Mouse (Mus musculus) small intestine, adult 2 months (tissue): ENCODE data around the gene Ric8b.

Experiments
- CTCF ChIP-seq: fragments of 200-500 bp; IDR thresholded peaks from 2 replicates; pipeline ENCODE4 v1.5.1; 2012; ENCODE audit warnings: low read depth, mild to moderate bottlenecking, control low read depth, inconsistent platforms, low read length, moderate library complexity, mixed read lengths; ENCODE audit not compliant: insufficient replicate concordance, insufficient read length; ENCODE audit errors: extremely low read depth
- POLR2A ChIP-seq: fragments of 200-500 bp; IDR thresholded peaks from 2 replicates; pipeline ENCODE4 v1.6.1; 2012; ENCODE audit warnings: low read depth, mild to moderate bottlenecking, control low read depth, inconsistent platforms, low read length, moderate library complexity

GRCm38 (mm10) chr10:84963126-84963525, 45.7 kb downstream of the Ric8b start:
- no peak for TF ChIP-seq POLR2A
- no peak for TF ChIP-seq CTCF
